Mouse (Mus musculus) lung, postnatal 0 days (tissue): ENCODE measurements at regions not wholly inside any gene's neighbourhood (a gene's known extent, or its start where the extent isn't known, plus 50 kb on each side); places are given as distances from the start of the nearest gene placed in this dataset.

ENCODE experiments used
- ATAC-seq: fragments of 200-750 bp; cut with Nextera tagmentation; 2 replicates; pipeline ENCODE4 v1.8.0; 2017; ENCODE audit warnings: moderate library complexity
- DNase-seq: peaks from one replicate; pipeline ENCODE4 v3.0.0-alpha.2; 2016; ENCODE audit warnings: low spot score
- H3K27ac ChIP-seq: fragments of 300-500 bp; sonication (generic); 2 replicates; pipeline ENCODE4 v1.5.1; 2014; ENCODE audit warnings: antibody characterized with exemption, mild to moderate bottlenecking, low read length, mixed read lengths
- H3K27me3 ChIP-seq: fragments of 300-500 bp; sonication (generic); replicated peaks from 2 replicates; pipeline ENCODE4 v1.6.1; 2014; ENCODE audit warnings: low read length, mixed read lengths; ENCODE audit not compliant: insufficient read depth
- H3K36me3 ChIP-seq: fragments of 300-500 bp; sonication (generic); 2 replicates; pipeline ENCODE4 v1.6.1; 2014; ENCODE audit warnings: low read length, mixed read lengths; ENCODE audit not compliant: insufficient read depth
- H3K4me1 ChIP-seq: fragments of 300-500 bp; sonication (generic); 2 replicates; pipeline ENCODE4 v1.6.1; 2014; ENCODE audit warnings: antibody characterized with exemption, low read depth, low read length, mixed read lengths; ENCODE audit not compliant: insufficient read depth
- H3K4me2 ChIP-seq: fragments of 300-500 bp; sonication (generic); replicated peaks from 2 replicates; pipeline ENCODE4 v1.6.1; 2014; ENCODE audit warnings: low read depth, mild to moderate bottlenecking, low read length, moderate library complexity, mixed read lengths
- H3K4me3 ChIP-seq: fragments of 300-500 bp; sonication (generic); 2 replicates; pipeline ENCODE4 v1.5.1; 2014; ENCODE audit warnings: low read depth, low read length
- H3K9ac ChIP-seq: fragments of 300-500 bp; sonication (generic); replicated peaks from 2 replicates; pipeline ENCODE4 v1.6.1; 2014; ENCODE audit warnings: low read depth, mild to moderate bottlenecking
- H3K9me3 ChIP-seq: fragments of 300-500 bp; sonication (generic); 2 replicates; pipeline ENCODE4 v1.6.1; 2016; ENCODE audit warnings: low read length, mixed read lengths
- CTCF ChIP-seq: IDR thresholded peaks from 2 replicates; pipeline ENCODE4 v1.5.1; 2016; ENCODE audit warnings: antibody characterized with exemption, mild to moderate bottlenecking
- EP300 ChIP-seq: IDR thresholded peaks from 2 replicates; pipeline ENCODE4 v1.6.1; 2016; ENCODE audit warnings: antibody characterized with exemption, mild to moderate bottlenecking, control low read depth
- WGBS: fragments of 180-500 bp; shearing (Covaris S2); extraction: QIAGEN DNeasy Blood & Tissue Kit; methylation state at CpG from one replicate; pipeline ENCODE4 v1.1.7; 2014; 5-methylcytosine and 5-hydroxymethylcytosine counted together

DNA sequence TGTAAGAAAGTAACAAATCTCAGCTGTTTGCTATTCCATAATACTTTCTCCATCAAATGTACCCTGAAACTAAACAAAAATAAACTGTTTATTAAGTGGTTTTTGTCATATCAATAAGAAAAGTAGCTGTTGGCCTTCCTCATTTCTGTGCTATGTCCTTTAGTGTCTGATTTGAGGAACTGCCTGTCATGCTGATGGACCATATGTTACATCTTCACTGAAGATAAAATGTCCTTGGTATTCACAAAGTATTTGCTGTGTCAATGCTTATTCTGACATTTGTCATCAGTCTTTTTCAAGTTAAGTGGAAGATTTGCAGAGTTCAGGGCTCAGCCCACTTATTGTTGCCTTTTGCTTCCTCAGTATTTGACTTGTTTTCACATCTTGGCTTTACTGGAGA is 682.0 kb upstream of the Gje1 start:
- ATAC-seq = no peak
- no peak overlapping the region for H3K27ac ChIP-seq
- no peaks in the 10 kb centered on the region for H3K27me3 ChIP-seq
- DNase-seq = no peak
- no peak overlapping the region for H3K4me2 ChIP-seq
- H3K4me1 ChIP-seq = no peaks in the 10 kb centered on the region
- H3K36me3 ChIP-seq = no peaks in the 10 kb centered on the region
- no peak overlapping the region for H3K4me3 ChIP-seq
- H3K9me3 ChIP-seq = no peaks in the 10 kb centered on the region
- TF ChIP-seq CTCF (no peak), EP300 (no peak)
- H3K9ac ChIP-seq = no peak overlapping the region

DNA sequence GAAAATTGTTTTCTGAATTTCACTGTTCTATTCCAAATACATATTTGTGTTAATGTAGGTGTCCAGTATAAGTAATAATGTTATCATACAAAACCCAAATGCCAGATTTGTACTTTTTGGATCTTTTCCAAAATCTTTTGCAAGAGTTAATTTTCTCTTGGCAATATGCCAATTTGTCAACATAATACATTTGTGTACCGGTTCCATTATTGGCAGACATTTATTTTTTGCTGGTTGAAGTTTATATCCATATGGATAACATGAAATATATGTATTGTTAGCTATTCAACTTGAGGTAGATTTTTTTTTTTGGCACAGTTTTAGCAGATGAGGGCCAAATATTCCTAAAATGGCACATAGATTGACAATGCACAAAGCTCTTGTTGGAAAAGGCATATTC is 679.1 kb upstream of the Gje1 start:
- H3K4me3 ChIP-seq = no peak overlapping the region
- H3K36me3 ChIP-seq = no peaks in the 10 kb centered on the region
- no peaks in the 10 kb centered on the region for H3K9me3 ChIP-seq
- H3K9ac ChIP-seq = no peak overlapping the region
- peak; percentile 5 for DNase-seq
- no peak overlapping the region for H3K4me2 ChIP-seq
- H3K4me1 ChIP-seq = no peaks in the 10 kb centered on the region
- WGBS = 10% methylated on average over 1 of the region's 1 CpGs
- H3K27ac ChIP-seq = no peak overlapping the region
- H3K27me3 ChIP-seq = no peaks in the 10 kb centered on the region
- TF ChIP-seq CTCF = no peak
- ATAC-seq = no peak

DNA sequence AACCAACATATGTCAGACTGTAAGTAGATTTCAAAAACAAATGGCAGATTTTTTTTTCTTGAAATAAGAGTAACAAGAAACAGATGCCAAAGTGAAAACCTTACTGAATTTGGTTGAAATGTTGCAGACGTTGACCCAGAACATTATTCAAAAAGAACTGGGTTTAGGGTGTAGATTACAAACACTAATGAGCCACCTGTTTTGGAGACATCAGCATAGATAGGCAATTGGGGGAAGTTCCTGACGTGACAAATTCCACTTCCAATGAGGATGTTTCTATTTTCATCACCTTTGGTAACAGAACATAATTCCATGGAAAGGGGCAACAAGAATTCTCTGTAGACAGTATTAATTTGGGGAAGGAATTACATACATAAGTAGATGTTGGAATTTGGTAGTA is 677.3 kb upstream of the Gje1 start:
- WGBS = 67% methylated on average over 2 of the region's 2 CpGs
- H3K4me1 ChIP-seq = no peaks in the 10 kb centered on the region
- ATAC-seq (no peak), DNase-seq (no peak)
- no peak overlapping the region for H3K27ac ChIP-seq
- no peaks in the 10 kb centered on the region for H3K27me3 ChIP-seq
- H3K9me3 ChIP-seq = no peaks in the 10 kb centered on the region
- no peak overlapping the region for H3K9ac ChIP-seq
- TF ChIP-seq EP300 = no peak
- TF ChIP-seq CTCF = no peak
- H3K4me3 ChIP-seq = no peak overlapping the region
- no peaks in the 10 kb centered on the region for H3K36me3 ChIP-seq
- no peak overlapping the region for H3K4me2 ChIP-seq

DNA sequence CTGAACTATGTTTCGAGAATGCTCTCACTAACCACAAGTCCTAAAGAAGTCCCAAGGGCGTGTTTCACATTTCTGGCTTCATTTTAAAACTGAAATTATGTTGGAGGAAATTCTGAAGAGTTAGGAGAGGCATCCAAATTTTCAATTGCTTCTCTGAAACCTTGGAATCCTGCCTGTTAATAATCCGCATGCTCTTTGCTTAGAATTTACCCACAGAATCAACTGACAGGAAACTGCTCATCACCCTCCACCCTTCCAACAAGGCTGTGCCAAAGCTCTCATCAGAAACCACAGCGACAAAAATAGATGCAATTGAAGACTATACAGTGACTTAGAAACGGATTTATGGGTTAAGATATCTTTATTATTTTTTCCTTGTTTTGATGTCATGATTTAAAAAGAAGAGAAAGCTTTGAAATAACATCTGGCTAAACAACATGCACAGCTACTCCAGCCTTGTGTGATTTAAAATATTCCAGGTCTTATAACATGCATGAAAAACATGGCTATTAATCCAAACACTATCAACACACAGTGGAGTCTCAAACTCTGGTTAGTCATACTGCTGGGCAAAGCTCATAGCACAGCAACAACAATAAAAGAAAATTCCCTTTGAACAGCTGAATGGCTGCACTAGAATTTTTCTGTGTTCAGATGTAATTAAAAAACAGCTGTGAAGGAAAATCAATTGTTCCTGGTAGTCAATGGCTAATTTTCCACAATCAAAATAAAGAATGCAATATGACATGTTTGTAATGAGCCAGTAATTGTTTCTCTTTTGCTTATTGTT is 674.2 kb upstream of the Gje1 start:
- ATAC-seq = no peak
- TF ChIP-seq CTCF (no peak), EP300 (no peak)
- Histone ChIP-seq H3K4me1 (no peaks in the 10 kb centered on the region), H3K27ac (no peak overlapping the region), H3K36me3 (no peaks in the 10 kb centered on the region), H3K9ac (no peak overlapping the region), H3K4me3 (no peak overlapping the region), H3K4me2 (no peak overlapping the region), H3K27me3 (no peaks in the 10 kb centered on the region), H3K9me3 (no peaks in the 10 kb centered on the region)
- WGBS = 32% methylated on average over 5 of the region's 5 CpGs
- peak; percentile 6 for DNase-seq

DNA sequence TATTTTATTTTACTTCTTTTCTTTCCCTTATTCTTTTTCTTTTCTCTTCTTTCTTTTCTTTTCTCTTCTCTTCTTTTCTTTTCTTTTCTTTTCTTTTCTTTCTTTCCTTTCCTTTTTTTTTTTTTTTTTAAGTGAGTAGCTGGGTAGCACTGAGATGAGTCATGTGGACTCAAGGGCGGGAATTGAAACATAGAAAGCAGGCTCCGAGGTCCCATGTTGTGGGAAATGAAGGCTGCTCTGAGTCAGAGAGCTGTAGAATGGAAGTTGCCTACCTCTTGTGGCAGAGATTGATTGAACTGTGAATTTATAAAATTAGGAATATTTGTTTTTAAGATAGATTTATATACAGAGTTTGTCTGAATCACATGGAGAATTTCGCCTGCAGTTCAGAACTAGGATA is 655.6 kb upstream of the Gje1 start:
- 85% methylated on average over 3 of the region's 3 CpGs for WGBS
- no peak overlapping the region for H3K27ac ChIP-seq
- TF ChIP-seq EP300 (no peak), CTCF (no peak)
- H3K9ac ChIP-seq = no peak overlapping the region
- H3K4me2 ChIP-seq = no peak overlapping the region
- H3K36me3 ChIP-seq = no peaks in the 10 kb centered on the region
- no peaks in the 10 kb centered on the region for H3K27me3 ChIP-seq
- no peak for ATAC-seq
- no peaks in the 10 kb centered on the region for H3K4me1 ChIP-seq
- no peaks in the 10 kb centered on the region for H3K9me3 ChIP-seq
- H3K4me3 ChIP-seq = no peak overlapping the region
- no peak for DNase-seq
